Mouse (Mus musculus): ENCODE results near the gene Trex2.

DNA sequence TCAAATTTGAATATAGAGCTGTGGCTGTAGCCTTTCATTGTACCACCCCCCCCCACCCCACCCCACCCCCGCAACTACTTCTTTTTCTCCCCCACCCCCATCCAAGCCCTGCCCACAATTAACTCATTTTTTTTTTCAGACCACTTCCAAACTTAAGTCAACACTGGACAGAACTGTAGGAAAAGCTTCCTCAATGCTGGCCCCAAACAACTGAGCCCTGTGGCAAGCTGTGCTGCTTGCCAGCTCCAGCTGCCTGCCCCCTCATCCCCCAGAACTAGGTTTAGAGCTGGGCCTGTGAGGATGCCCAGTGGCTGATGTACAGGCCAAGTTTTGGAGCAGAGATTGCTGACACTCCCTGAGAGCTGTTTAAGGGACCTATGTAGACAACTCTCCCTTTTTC is 33.6 kb upstream of the Trex2 start:
- no peak for TF ChIP-seq POLR2A (IDR thresholded peaks at IDR 0.05; ENCODE audit: borderline replicate concordance, low read depth, low read length)
- no peak for TF ChIP-seq CTCF (IDR thresholded peaks at IDR 0.05; ENCODE audit: low read depth, low read length)

All from bone marrow macrophage, adult 2 months (primary cell).